Mouse (Mus musculus) CH12.LX (cell line): ENCODE data around the gene Khdc1a. TPM values are rescaled to one million over a fixed set of nuclear protein-coding genes. Genes with fewer than 3 reads are reported as not detected.

ENCODE experiments used
- DNase-seq: peaks from one replicate; pipeline ENCODE4 v3.0.0-alpha.2; 2013; ENCODE audit errors: extremely low read depth
- H3K27ac ChIP-seq: 2 replicates; pipeline ENCODE4 v1.5.1; 2012; ENCODE audit warnings: low read depth, mild to moderate bottlenecking, control low read depth, moderate library complexity; ENCODE audit not compliant: insufficient read depth
- H3K27me3 ChIP-seq: replicated peaks from 2 replicates; pipeline ENCODE3; 2012; ENCODE audit warnings: inconsistent platforms
- H3K36me3 ChIP-seq, 2 experiments: replicated peaks in 1 of 2; 2 replicates each; pipeline versions ENCODE3 to v1.6.1; 2012; ENCODE audit warnings: inconsistent platforms in 1 of 2, low read length in 1 of 2, mild to moderate bottlenecking in 1 of 2, mixed read lengths in 1 of 2, moderate library complexity in 1 of 2; ENCODE audit not compliant: control insufficient read depth in 1 of 2, insufficient read depth in 1 of 2
- H3K4me1 ChIP-seq, 2 experiments: 2 replicates each; pipeline ENCODE4 v1.6.1; 2012; ENCODE audit warnings: inconsistent platforms in 1 of 2, moderate library complexity in 1 of 2; ENCODE audit not compliant: insufficient read depth in 2 of 2, control insufficient read depth in 1 of 2
- H3K4me2 ChIP-seq: 2 replicates; pipeline ENCODE4 v1.6.1; 2012; ENCODE audit warnings: low read depth, mild to moderate bottlenecking, control low read depth; ENCODE audit not compliant: poor library complexity, insufficient read depth, severe bottlenecking
- H3K4me3 ChIP-seq, 3 experiments: fragments of 150-350 bp in 1 of 3; sonication (generic) in 1 of 3; replicated peaks in 1 of 3; 2 replicates each; pipeline versions ENCODE3 to v1.5.1; 2011 to 2012; ENCODE audit warnings: low read depth in 2 of 3, low read length in 2 of 3, mild to moderate bottlenecking in 2 of 3, moderate library complexity in 2 of 3, control low read depth in 1 of 3, improper control_type of control experiment in 1 of 3, inconsistent platforms in 1 of 3, mixed read lengths in 1 of 3; ENCODE audit not compliant: poor library complexity in 1 of 3
- H3K79me2 ChIP-seq: replicated peaks from 2 replicates; pipeline ENCODE4 v1.6.1; 2012; ENCODE audit warnings: mild to moderate bottlenecking, moderate library complexity; ENCODE audit not compliant: control insufficient read depth, poor library complexity, insufficient read depth, severe bottlenecking; ENCODE audit errors: extremely low read depth
- H3K9ac ChIP-seq: 2 replicates; pipeline ENCODE4 v1.6.1; 2012; ENCODE audit warnings: low read depth, mild to moderate bottlenecking, control low read depth, moderate library complexity; ENCODE audit not compliant: insufficient read depth
- H3K9me3 ChIP-seq: replicated peaks from 2 replicates; pipeline ENCODE3; 2012; ENCODE audit warnings: low read length, inconsistent platforms, mixed read lengths
- CTCF ChIP-seq, 2 experiments: IDR thresholded peaks in 1 of 2; conservative IDR thresholded peaks in 1 of 2; 2 replicates each; pipeline ENCODE4 v1.5.1; 2011 to 2012; ENCODE audit warnings: low read depth in 2 of 2, low read length in 2 of 2, improper control_type of control experiment in 1 of 2, inconsistent platforms in 1 of 2, mild to moderate bottlenecking in 1 of 2, moderate library complexity in 1 of 2
- ELF1 ChIP-seq: IDR thresholded peaks from 2 replicates; pipeline ENCODE4 v1.6.1; 2014; ENCODE audit warnings: low read depth, mild to moderate bottlenecking, inconsistent platforms, low read length, improper control_type of control experiment
- EP300 ChIP-seq: IDR thresholded peaks from 2 replicates; pipeline ENCODE4 v1.6.1; 2011; ENCODE audit warnings: low read length, improper control_type of control experiment
- ETS1 ChIP-seq: conservative IDR thresholded peaks from 2 replicates; pipeline ENCODE4 v1.6.1; 2012; ENCODE audit warnings: low read depth, mild to moderate bottlenecking, inconsistent platforms, low read length, improper control_type of control experiment, moderate library complexity
- HCFC1 ChIP-seq: IDR thresholded peaks from 2 replicates; pipeline ENCODE4 v1.6.1; 2012; ENCODE audit warnings: low read depth, mild to moderate bottlenecking, inconsistent platforms, low read length, improper control_type of control experiment
- JUN ChIP-seq: IDR thresholded peaks from 2 replicates; pipeline ENCODE4 v1.6.1; 2011; ENCODE audit warnings: low read depth, mild to moderate bottlenecking, low read length, improper control_type of control experiment, moderate library complexity; ENCODE audit not compliant: insufficient read depth
- JUND ChIP-seq: conservative IDR thresholded peaks from 2 replicates; pipeline ENCODE4 v1.6.1; 2011; ENCODE audit warnings: low read depth, low read length, improper control_type of control experiment
- KAT2A ChIP-seq: IDR thresholded peaks from 2 replicates; pipeline ENCODE4 v1.6.1; 2012; ENCODE audit warnings: low read length, improper control_type of control experiment, inconsistent platforms; ENCODE audit not compliant: insufficient replicate concordance
- MAX ChIP-seq: IDR thresholded peaks from 2 replicates; pipeline ENCODE4 v1.6.1; 2011; ENCODE audit warnings: low read length, improper control_type of control experiment
- MAZ ChIP-seq: IDR thresholded peaks from 2 replicates; pipeline ENCODE4 v1.6.1; 2012; ENCODE audit warnings: low read depth, mild to moderate bottlenecking, inconsistent platforms, low read length, improper control_type of control experiment, moderate library complexity
- MXI1 ChIP-seq: IDR thresholded peaks from 2 replicates; pipeline ENCODE4 v1.6.1; 2011; ENCODE audit warnings: mild to moderate bottlenecking, low read depth, low read length, improper control_type of control experiment
- MYC ChIP-seq: IDR thresholded peaks from 2 replicates; pipeline ENCODE4 v1.6.1; 2011; ENCODE audit warnings: low read depth, mild to moderate bottlenecking, improper control_type of control experiment, low read length
- NELFE ChIP-seq: IDR thresholded peaks from 2 replicates; pipeline ENCODE4 v1.6.1; 2011; ENCODE audit warnings: low read depth, low read length, improper control_type of control experiment
- NRF1 ChIP-seq: IDR thresholded peaks from 2 replicates; pipeline ENCODE4 v1.6.1; 2014; ENCODE audit warnings: low read depth, mild to moderate bottlenecking, inconsistent platforms, low read length, improper control_type of control experiment, moderate library complexity
- POLR2A ChIP-seq: IDR thresholded peaks from 2 replicates; pipeline ENCODE4 v1.6.1; 2011; ENCODE audit warnings: low read depth, mild to moderate bottlenecking, improper control_type of control experiment, low read length
- POLR2AphosphoS2 ChIP-seq: IDR thresholded peaks from 2 replicates; pipeline ENCODE4 v1.6.1; 2011; ENCODE audit warnings: low read depth, low read length, improper control_type of control experiment
- RAD21 ChIP-seq: IDR thresholded peaks from 2 replicates; pipeline ENCODE4 v1.6.1; 2011; ENCODE audit warnings: low read depth, mild to moderate bottlenecking, low read length, improper control_type of control experiment, moderate library complexity
- SIN3A ChIP-seq: IDR thresholded peaks from 2 replicates; pipeline ENCODE4 v1.6.1; 2012; ENCODE audit warnings: low read length, improper control_type of control experiment, inconsistent platforms
- TCF12 ChIP-seq: IDR thresholded peaks from 2 replicates; pipeline ENCODE4 v1.6.1; 2014; ENCODE audit warnings: low read depth, mild to moderate bottlenecking, inconsistent platforms, low read length, improper control_type of control experiment
- UBTF ChIP-seq: IDR thresholded peaks from 2 replicates; pipeline ENCODE4 v1.6.1; 2012; ENCODE audit warnings: low read depth, mild to moderate bottlenecking, inconsistent platforms, low read length, improper control_type of control experiment, moderate library complexity
- ZKSCAN1 ChIP-seq: IDR thresholded peaks from 2 replicates; pipeline ENCODE4 v1.6.1; 2012; ENCODE audit warnings: low read depth, inconsistent platforms, low read length, improper control_type of control experiment, borderline replicate concordance
- dilution Hi-C: fragments of 300-500 bp; cut with MboI; formaldehyde crosslinking; loops from 2 replicates; pipeline ENCODE4 v1.14.3; 2020; ENCODE audit warnings: low sequenced_read_pairs; ENCODE audit not compliant: extremely low pct_unique_long_range_greater_than_20kb, extremely low pct_ligation_motif_present
- in situ Hi-C: fragments of 300-500 bp; cut with MboI; formaldehyde crosslinking; loops from 3 replicates; pipeline ENCODE4 v1.14.3; 2019; ENCODE audit warnings: low sequenced_read_pairs, low pct_ligation_motif_present, low pct_unique_long_range_greater_than_20kb, mixed read lengths
- polyA plus RNA-seq: library from polyadenylated mRNA; unstranded; fragments of >175 nt; gene quantifications from 2 replicates; pipeline ENCODE4 v1.2.1, GENCODE M21; 2012; ENCODE audit warnings: low read depth; ENCODE audit not compliant: insufficient read length
- total RNA-seq, 2 experiments: library from RNA; depleted of rRNA; stranded (reverse); fragments of 300-350 nt in 1 of 2; fragments of >200 nt in 1 of 2; gene quantifications; 2 replicates each; pipeline ENCODE4 v1.2.3; 2012 to 2014

Gene Khdc1a
- total and polyA plus RNA-seq, 3 experiments = not detected

- in situ Hi-C loops = no loop called here
- Histone ChIP-seq H3K36me3 (no peaks in the 10 kb centered on the region), H3K4me1 (peaks cover 0 to 17% of the 10 kb centered on the region in 2 experiments; a peak in 2 of 4 replicates)
- dilution Hi-C loops = no loop called here
- TF ChIP-seq EP300 (peak; percentile 55; the same call in 1 of the 2 replicates), MAZ (no peak), ETS1 (peak; percentile 31; the same call in 1 of the 2 replicates)
- TF ChIP-seq, all 38 proteins: peak for 2
- DNase-seq = peak; percentile 32
- H3K27me3 ChIP-seq = no peaks in the 10 kb centered on the region
- H3K9me3 ChIP-seq = peaks cover 3% of the 10 kb centered on the region
- no peak overlapping the region for H3K9ac ChIP-seq
- no peak overlapping the region for H3K27ac ChIP-seq
- H3K4me2 ChIP-seq = no peak overlapping the region
- no peak overlapping the region for H3K4me3 ChIP-seq
- H3K79me2 ChIP-seq = no peaks in the 10 kb centered on the region
Observed at GRCm38 (mm10) chr1:21333222-21333973, 16.0 kb upstream of the Khdc1a start.

DNA sequence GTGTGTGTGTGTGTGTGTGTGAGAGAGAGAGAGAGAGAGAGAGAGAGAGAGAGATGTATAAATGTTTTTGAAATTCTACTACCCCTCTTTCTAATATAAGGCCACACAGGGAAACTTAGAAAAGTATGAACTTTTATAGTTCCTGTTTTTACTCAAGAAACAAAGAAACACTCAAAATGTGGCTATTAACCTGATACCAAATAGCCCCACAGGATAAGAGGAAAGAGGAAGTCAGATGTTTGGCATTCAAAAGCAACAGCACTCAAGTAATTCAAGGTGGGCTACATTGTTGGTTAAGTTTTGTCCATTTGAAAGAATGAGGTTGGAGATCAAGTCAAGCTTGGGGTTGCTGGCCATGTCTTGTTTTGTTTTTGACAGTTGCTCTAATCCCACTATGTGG lies 13.6 kb upstream of the Khdc1a start:
- H3K27me3 ChIP-seq = no peaks in the 10 kb centered on the region
- H3K79me2 ChIP-seq = no peaks in the 10 kb centered on the region
- H3K27ac ChIP-seq = no peak overlapping the region
- H3K9me3 ChIP-seq = peaks cover 3% of the 10 kb centered on the region
- no peak for TF ChIP-seq MAZ
- TF ChIP-seq POLR2A = no peak
- TF ChIP-seq MYC = no peak
- no peak for TF ChIP-seq JUND
- TF ChIP-seq RAD21 = no peak
- no peak for TF ChIP-seq SIN3A
- no peak for TF ChIP-seq NRF1
- no peak for TF ChIP-seq HCFC1
- no peak for TF ChIP-seq ZKSCAN1
- TF ChIP-seq POLR2AphosphoS2 = no peak
- no peak for TF ChIP-seq TCF12
- TF ChIP-seq ELF1 = no peak
- TF ChIP-seq MAX = no peak
- no peak for TF ChIP-seq CTCF (conservative IDR thresholded peaks at IDR 0.05 in 1 of 2, IDR thresholded peaks at IDR 0.05 in 1 of 2; ENCODE audit: low read depth in 2 of 2, low read length in 2 of 2)
- no peak for TF ChIP-seq KAT2A
- no peak for TF ChIP-seq NELFE
- no peak for TF ChIP-seq UBTF
- no peak for TF ChIP-seq MXI1
- no peak for TF ChIP-seq JUN
- TF ChIP-seq, all 38 proteins: peak for 0
- Histone ChIP-seq H3K9ac (no peak overlapping the region), H3K4me2 (no peak overlapping the region), H3K4me1 (peaks cover 0 to 17% of the 10 kb centered on the region in 2 experiments; a peak in 2 of 4 replicates), H3K36me3 (no peaks in the 10 kb centered on the region), H3K4me3 (no peak overlapping the region)
- DNase-seq = no peak
- dilution Hi-C loops = no loop called here
- in situ Hi-C loops = no loop called here
